In genomic region chr11:75406865-75407264, GRCm38 (mm10) we compare ENCODE assay signal across 8 mouse cellular contexts. TPM values are rescaled to one million over a fixed set of nuclear protein-coding genes. Genes with fewer than 3 reads are reported as not detected.
DNase-seq lines count a peak whose midpoint lies in the region; ATAC-seq lines count a peak whose summit lies in the region.

No protein-coding gene starts in this region.

- no peak for ATAC-seq in frontal cortex, adult (ENCODE audit: low TSS enrichment)

- peak; percentile 49 for DNase-seq in gastrocnemius, postnatal 10 days
- DNase-seq in gastrocnemius, postnatal 4 days (ENCODE audit: low spot score in 2 of 2) = no peak
- peak; percentile 42 for DNase-seq in right cerebral cortex, postnatal 4 days
- DNase-seq in right cerebral cortex, adult 18-20 months = no peak
- peak; percentile 45 for DNase-seq in embryo, embryonic 9.5 days (ENCODE audit: extremely low spot score)
- DNase-seq in lung, postnatal 14 days = peak; percentile 67
- DNase-seq in thymus, adult 18-20 months = peak; percentile 32 to 48

RNA-seq across cellular contexts. Expression of gene Serpinf1, which starts 15.6 kb away (rescaled TPM):
- total RNA-seq in gastrocnemius, postnatal 10 days (2021) = 100 to 1,000 TPM; 134 to 239 TPM
- 100 to 1,000 TPM; 130 to 141 TPM for total RNA-seq in gastrocnemius, postnatal 4 days (2021)

RNA-seq across cellular contexts. Expression of gene Serpinf2, which starts 32.5 kb away (rescaled TPM):
- under 1 TPM in 1 of 2 experiments, not detected in 1; 0.56 TPM for total RNA-seq in gastrocnemius, postnatal 10 days (2021)
- total RNA-seq in gastrocnemius, postnatal 4 days (2021) = 1 to 10 TPM in 1 of 2 experiments, under 1 TPM in 1; 0.32 to 2.7 TPM

RNA-seq across cellular contexts. Expression of gene Wdr81, which starts 47.7 kb away (rescaled TPM):
- 1 to 10 TPM; 7.2 to 7.9 TPM for total RNA-seq in gastrocnemius, postnatal 10 days (2021)
- total RNA-seq in gastrocnemius, postnatal 4 days (2021) = 10 to 100 TPM in 1 of 2 experiments, 1 to 10 TPM in 1; 9.3 to 10.4 TPM

RNA-seq across cellular contexts. Expression of gene Tlcd2, which starts 54.6 kb away (rescaled TPM):
- 10 to 100 TPM; 13.5 to 14.9 TPM for total RNA-seq in gastrocnemius, postnatal 10 days (2021)
- 10 to 100 TPM in 1 of 2 experiments, 1 to 10 TPM in 1; 9.6 to 12.6 TPM for total RNA-seq in gastrocnemius, postnatal 4 days (2021)

RNA-seq across cellular contexts. Expression of gene Smyd4, which starts 58.6 kb away (rescaled TPM):
- total RNA-seq in gastrocnemius, postnatal 10 days (2021) = 1 to 10 TPM; 6.1 to 6.6 TPM
- total RNA-seq in gastrocnemius, postnatal 4 days (2021) = 10 to 100 TPM in 1 of 2 experiments, 1 to 10 TPM in 1; 8.5 to 11.2 TPM

Comparison
In these comparisons a context has a peak if more than half of its experiments do, and no peak if none do; other contexts are left out.
1. DNase-seq: peak in gastrocnemius, postnatal 10 days (single experiment), right cerebral cortex, postnatal 4 days (single experiment), embryo, embryonic 9.5 days (single experiment), lung, postnatal 14 days (single experiment) and thymus, adult 18-20 months (2 of 2); none in gastrocnemius, postnatal 4 days (0 of 2) and right cerebral cortex, adult 18-20 months (single experiment).